Mouse (Mus musculus) G1E (cell line): Measurements from ENCODE around the gene Elk4.

ENCODE experiments used
- CTCF ChIP-seq: IDR thresholded peaks from 2 replicates; pipeline ENCODE4 v1.5.1; 2012; ENCODE audit warnings: low read depth, low read length, inconsistent platforms, mixed read lengths
- GATA1 ChIP-seq: IDR thresholded peaks from 2 replicates; pipeline ENCODE4 v1.6.1; 2012; ENCODE audit warnings: borderline replicate concordance, low read length, inconsistent platforms, mixed read lengths
- GATA2 ChIP-seq: IDR thresholded peaks from 2 replicates; pipeline ENCODE4 v1.6.1; 2012; ENCODE audit warnings: low read depth, low read length, inconsistent platforms, borderline replicate concordance
- POLR2AphosphoS5 ChIP-seq: IDR thresholded peaks from 2 replicates; pipeline ENCODE4 v1.6.1; 2012; ENCODE audit warnings: low read depth, low read length, inconsistent platforms; ENCODE audit not compliant: insufficient replicate concordance
- TAL1 ChIP-seq: conservative IDR thresholded peaks from 2 replicates; pipeline ENCODE4 v1.6.1; 2012; ENCODE audit warnings: low read depth, low read length, inconsistent platforms, mixed read lengths

- TF ChIP-seq CTCF = no peak
- TF ChIP-seq TAL1 = no peak
- TF ChIP-seq GATA1 = no peak
- no peak for TF ChIP-seq POLR2AphosphoS5
- TF ChIP-seq GATA2 = no peak
Measured at GRCm38 (mm10) chr1:132065001-132065400, 57.6 kb downstream of the Elk4 start.
